Mouse (Mus musculus) large intestine, adult 2 months (tissue): ENCODE measurements around the gene Snip1. TPM values are rescaled to one million over a fixed set of nuclear protein-coding genes. Genes with fewer than 3 reads are reported as not detected.

Experiments used
- DNase-seq: peaks from one replicate; pipeline ENCODE4 v3.0.0-alpha.2; 2012; ENCODE audit warnings: low read depth, low spot score
- WGBS: fragments of 180-500 bp; shearing (Covaris S2); methylation state at CpG from one replicate; pipeline ENCODE4 v1.1.7; 2018; 5-methylcytosine and 5-hydroxymethylcytosine counted together
- polyA plus RNA-seq: library from polyadenylated mRNA; depleted of rRNA; stranded (reverse); fragments of >200 nt; gene quantifications from 2 replicates; pipeline ENCODE4 v1.2.3, GENCODE M21; 2012; rRNA removed

Gene Snip1
- polyA plus RNA-seq, 1 experiment = 9.9 TPM

GRCm38 (mm10) chr4:125096066-125096465 is 29.6 kb downstream of the Snip1 start:
- WGBS = 72% methylated on average over 5 of the region's 5 CpGs
- no peak for DNase-seq

DNA sequence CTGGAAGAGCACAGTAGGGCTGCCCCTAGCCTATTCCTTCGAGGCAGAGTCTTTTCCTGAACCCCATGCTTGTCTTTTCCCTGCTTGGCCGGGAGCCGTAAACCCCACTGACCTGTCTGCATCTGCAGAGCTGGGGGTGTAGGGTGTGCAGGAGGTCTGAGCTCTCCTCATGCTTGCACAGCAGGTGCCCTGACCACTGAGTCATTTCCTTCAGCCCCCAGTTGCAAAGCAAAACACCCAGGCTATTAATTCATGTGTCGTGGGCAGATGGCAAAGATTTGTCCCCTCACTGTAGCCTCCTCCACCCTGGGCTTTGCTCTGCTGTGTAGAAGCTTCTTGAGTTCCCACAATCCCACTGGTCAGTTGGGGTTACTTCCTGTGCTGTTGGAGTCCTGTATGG is 30.9 kb downstream of the Snip1 start:
- 84% methylated on average over 4 of the region's 4 CpGs for WGBS
- no peak for DNase-seq

GRCm38 (mm10) chr4:125099458-125099857 is 33.0 kb downstream of the Snip1 start:
- 8% methylated on average over 8 of the region's 8 CpGs for WGBS

DNA sequence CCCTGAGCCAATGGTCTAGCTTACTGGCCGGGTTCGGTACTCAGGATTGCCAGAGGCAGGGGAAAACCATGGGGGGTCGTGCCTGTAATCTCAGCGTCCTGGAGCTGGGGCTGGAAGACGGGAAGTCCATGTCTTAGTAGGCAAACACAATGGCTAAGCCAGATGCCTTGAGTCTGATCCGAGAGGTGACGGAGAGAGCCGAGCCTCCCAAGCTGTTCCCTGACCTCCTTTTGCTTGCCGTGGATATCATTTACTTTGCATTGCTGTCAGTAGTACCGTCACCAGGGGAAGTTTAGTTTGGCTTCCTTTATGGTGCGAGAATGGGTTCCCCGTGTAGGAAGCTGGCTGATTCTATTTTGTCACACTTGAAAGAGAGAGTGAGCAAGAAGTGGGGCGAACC is 34.9 kb downstream of the Snip1 start:
- 88% methylated on average over 13 of the region's 13 CpGs for WGBS
- no peak for DNase-seq

More at GRCm38 (mm10) chr4:125099458-125099857, 33.0 kb downstream of the Snip1 start:
- DNase-seq = no peak

GRCm38 (mm10) chr4:125105354-125105753 is 38.9 kb downstream of the Snip1 start:
- WGBS = 93% methylated on average over 9 of the region's 9 CpGs
- no peak for DNase-seq

DNA sequence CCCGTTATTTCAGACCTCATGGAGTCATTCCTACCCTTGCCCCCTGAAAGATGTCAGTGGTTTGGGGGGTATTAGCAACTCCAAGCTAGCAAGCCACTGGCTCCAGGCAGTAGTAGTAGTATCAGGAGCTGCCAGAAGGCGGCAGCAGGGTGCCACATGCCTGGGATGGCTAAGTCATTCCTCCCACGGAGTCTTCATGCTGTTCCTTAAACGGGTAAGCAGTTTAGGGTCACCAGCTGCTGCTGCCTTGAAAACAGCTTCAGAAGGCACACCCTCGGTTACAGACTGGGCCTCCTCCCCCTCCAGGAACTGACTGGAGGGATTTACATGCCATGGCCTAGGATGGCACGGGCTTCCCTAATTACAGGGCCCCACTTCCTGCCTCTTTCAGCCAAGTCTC is 48.2 kb downstream of the Snip1 start:
- DNase-seq = no peak
- WGBS = 2% methylated on average over 6 of the region's 6 CpGs

DNA sequence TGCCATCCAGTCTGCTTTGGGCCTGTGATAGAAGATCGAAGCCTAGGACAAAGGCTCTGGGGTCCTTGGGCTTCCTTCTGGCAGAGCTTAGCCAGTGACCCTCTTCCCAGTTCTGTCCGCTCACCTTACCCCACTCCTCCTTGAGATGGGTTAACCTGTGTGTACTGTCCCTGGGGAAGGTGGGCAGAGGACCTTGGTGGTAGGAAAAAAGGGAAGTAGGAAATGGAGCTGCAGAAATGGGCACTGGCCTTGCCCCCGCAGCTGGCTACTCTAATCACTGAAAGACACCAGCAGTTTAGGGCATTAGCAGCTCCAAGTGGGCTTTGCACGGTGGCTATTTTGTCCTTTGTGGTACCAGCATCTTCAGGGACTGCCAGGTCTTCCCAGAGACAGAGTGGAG is 48.6 kb downstream of the Snip1 start:
- no peak for DNase-seq
- 39% methylated on average over 4 of the region's 4 CpGs for WGBS

DNA sequence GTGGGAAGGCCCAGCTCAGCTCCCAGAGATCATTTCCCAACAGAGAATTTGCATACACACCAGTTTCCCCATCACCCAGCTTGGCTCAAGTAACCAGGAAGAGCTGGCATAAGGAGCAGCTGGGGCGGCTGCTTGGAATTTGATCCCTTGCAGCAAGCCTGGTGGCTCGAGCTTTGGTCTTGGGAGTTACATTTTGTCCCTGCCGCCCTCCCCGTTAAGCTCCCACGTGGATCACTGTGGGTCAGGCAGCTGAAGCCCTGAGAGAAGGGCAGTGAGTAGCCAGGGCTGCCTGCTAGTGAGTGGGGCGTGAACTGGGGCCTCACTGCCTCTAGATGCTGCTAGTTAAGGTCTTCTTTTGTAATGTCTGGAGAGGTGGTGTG is 49.2 kb downstream of the Snip1 start:
- 20% methylated on average over 6 of the region's 6 CpGs for WGBS
- DNase-seq = no peak

GRCm38 (mm10) chr4:125116090-125116861 is 49.8 kb downstream of the Snip1 start:
- DNase-seq = no peak
- WGBS = 27% methylated on average over 9 of the region's 9 CpGs

DNA sequence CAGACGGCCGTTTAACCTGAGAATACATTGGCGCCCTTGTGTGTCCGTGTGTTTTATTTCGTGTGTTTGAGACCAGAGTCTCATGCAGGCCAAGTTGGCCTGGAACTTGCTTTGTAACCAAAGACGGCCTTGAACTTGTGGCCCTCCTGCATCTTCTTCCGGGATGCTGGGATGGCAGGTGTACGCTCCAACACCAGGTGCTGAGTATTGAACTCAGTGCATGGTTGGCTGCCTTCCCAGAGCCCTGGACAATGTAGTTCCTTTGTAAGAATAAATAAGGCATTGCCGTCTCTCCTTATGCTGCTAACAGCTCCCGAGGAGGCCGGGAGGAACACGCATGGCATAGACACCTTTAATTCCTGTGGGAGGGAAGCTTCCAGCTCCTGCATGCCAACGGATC is 50.5 kb downstream of the Snip1 start:
- DNase-seq = no peak
- 19% methylated on average over 13 of the region's 13 CpGs for WGBS

DNA sequence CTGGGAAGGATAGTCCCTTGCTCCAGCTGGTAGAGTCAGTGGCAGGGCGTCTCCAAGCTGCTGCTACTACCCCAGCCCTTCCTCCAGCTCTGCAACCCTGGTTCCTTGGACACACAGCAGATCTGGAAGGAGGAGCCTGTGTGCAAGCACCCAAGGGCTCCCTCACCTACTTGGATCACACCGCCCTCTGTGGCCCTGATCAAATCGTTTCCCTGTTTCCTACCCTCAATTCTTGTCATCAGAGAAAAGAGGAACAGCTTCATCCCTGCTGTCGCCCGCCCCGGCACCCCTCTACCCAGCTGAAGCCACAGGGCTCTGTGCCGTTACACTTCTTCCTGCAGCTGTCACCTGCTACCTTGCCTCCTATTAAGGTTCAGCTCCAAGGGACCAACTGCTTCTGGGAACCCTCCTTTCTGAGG is 51.4 kb downstream of the Snip1 start:
- DNase-seq = no peak
- 23% methylated on average over 7 of the region's 7 CpGs for WGBS

GRCm38 (mm10) chr4:125119070-125119469 is 52.6 kb downstream of the Snip1 start:
- no peak for DNase-seq
- WGBS = 87% methylated on average over 10 of the region's 10 CpGs

DNA sequence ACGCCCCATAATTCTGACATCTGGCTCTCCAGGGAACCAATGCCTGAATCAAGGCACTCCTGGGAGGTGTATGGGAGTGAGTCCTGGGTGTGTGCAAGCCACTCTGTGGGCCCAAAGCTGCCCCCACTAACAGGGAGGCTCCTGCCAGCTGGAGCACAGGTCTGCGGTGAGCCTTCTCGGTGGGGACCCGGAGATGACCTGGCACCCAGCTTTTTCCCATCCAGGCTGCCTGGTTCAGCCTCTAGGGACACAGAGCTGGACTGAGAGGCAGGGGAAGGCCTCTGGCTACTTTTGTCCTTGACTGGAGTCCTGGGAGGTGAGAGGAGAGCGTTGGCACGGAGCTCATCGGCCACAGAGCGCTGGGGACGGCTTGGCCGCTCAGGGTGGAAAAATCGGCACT is 53.2 kb downstream of the Snip1 start:
- 95% methylated on average over 11 of the region's 11 CpGs for WGBS
- DNase-seq = no peak

- 5% methylated on average over 16 of the region's 16 CpGs for WGBS
- DNase-seq = no peak
Measured at GRCm38 (mm10) chr4:125122431-125123278, 56.2 kb downstream of the Snip1 start.

GRCm38 (mm10) chr4:125123279-125123671 is 56.8 kb downstream of the Snip1 start:
- no peak for DNase-seq
- WGBS = 52% methylated on average over 7 of the region's 7 CpGs

Other genes with a start within 250 kb of the Snip1 start
- 41.9 and 52.3 TPM in 2 replicates for gene Yrdc, start 216.0 kb upstream of the Snip1 start, polyA plus RNA-seq
- 24.5 TPM in 2 replicates for gene 1110065P20Rik, start 215.5 kb upstream of the Snip1 start, polyA plus RNA-seq
- 0.32 and 0.38 TPM in 2 replicates for gene Maneal, start 204.5 kb upstream of the Snip1 start, polyA plus RNA-seq
- 0.04 TPM in 1 of 2 replicates, not detected in the other for gene Epha10, start 185.8 kb upstream of the Snip1 start, polyA plus RNA-seq
- gene 9930104L06Rik, start 129.6 kb upstream of the Snip1 start, polyA plus RNA-seq = 8.5 and 8.9 TPM in 2 replicates
- 32.2 and 42.9 TPM in 2 replicates for gene Cdca8, start 127.4 kb upstream of the Snip1 start, polyA plus RNA-seq
- gene Rspo1, start 80.2 kb upstream of the Snip1 start, polyA plus RNA-seq = 2.4 TPM in 2 replicates
- gene Gnl2, start 50.1 kb upstream of the Snip1 start, polyA plus RNA-seq = 9.2 and 12.6 TPM in 2 replicates
- not detected in 2 replicates for gene Dnali1, start 969 bp upstream of the Snip1 start, polyA plus RNA-seq
- gene Meaf6, start 18.5 kb downstream of the Snip1 start, polyA plus RNA-seq = 12.1 and 15.8 TPM in 2 replicates
- 48.0 and 56.2 TPM in 2 replicates for gene Zc3h12a, start 61.2 kb downstream of the Snip1 start, polyA plus RNA-seq